Mouse (Mus musculus) cerebellum, postnatal 36 days (tissue): Measurements from ENCODE around the gene Il2.

ENCODE experiments used
- DNase-seq, 2 experiments: peaks; one replicate each; pipeline ENCODE4 v3.0.0; 2021 to 2022; ENCODE audit warnings: mixed read lengths in 2 of 2

Gene Il2

DNA sequence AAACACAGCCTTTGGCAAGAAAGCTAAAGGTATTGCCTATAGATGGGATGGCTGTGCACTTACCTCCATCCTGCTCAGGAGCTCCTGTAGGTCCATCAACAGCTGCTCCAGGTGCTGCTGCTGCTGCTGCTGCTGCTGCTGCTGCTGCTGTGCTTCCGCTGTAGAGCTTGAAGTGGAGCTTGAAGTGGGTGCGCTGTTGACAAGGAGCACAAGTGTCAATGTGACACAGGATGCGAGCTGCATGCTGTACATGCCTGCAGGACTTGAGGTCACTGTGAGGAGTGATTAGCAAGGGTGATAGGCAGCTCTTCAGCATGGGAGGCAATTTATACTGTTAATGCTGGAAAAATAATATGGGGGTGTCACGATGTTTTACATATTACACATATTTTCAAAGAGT is at the start of gene Il2:
Gene Il2, minus strand, starts transcription at position 305 of the 400 bp plus-strand sequence.
- DNase-seq = no peak

GRCm38 (mm10) chr3:37174711-37175572 is 49.2 kb upstream of the Il2 start:
- no peak for DNase-seq

- DNase-seq = no peak
Observed at GRCm38 (mm10) chr3:37173285-37173684, 47.5 kb upstream of the Il2 start.

GRCm38 (mm10) chr3:37169283-37169682 is 43.5 kb upstream of the Il2 start:
- DNase-seq = no peak

DNA sequence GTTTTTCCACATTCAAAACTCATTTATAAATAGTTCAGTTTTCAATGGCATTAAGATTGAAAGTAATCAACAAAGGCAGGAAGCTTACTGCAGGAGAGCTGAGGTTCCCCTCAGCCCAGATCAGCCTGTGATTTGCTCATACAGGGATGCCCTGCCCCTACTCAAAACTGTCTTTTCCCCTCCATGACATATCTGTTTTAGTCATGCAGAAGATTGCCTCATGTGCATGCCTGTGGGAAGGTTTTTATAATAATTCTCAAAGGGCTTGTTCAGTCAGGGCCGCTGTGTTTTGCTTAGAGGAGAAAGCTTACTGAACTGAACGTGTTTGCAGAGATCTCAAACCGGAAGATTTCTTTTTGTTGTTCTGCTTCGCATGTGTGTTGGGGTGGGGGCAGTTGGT is 35.3 kb upstream of the Il2 start:
- DNase-seq = no peak

- no peak for DNase-seq
Observed at GRCm38 (mm10) chr3:37158246-37158645, 32.5 kb upstream of the Il2 start.

GRCm38 (mm10) chr3:37157082-37157481 is 31.3 kb upstream of the Il2 start:
- DNase-seq = no peak

- DNase-seq = no peak
Observed at GRCm38 (mm10) chr3:37154396-37154795, 28.6 kb upstream of the Il2 start.

- no peak for DNase-seq
Observed at GRCm38 (mm10) chr3:37153004-37153403, 27.2 kb upstream of the Il2 start.

DNA sequence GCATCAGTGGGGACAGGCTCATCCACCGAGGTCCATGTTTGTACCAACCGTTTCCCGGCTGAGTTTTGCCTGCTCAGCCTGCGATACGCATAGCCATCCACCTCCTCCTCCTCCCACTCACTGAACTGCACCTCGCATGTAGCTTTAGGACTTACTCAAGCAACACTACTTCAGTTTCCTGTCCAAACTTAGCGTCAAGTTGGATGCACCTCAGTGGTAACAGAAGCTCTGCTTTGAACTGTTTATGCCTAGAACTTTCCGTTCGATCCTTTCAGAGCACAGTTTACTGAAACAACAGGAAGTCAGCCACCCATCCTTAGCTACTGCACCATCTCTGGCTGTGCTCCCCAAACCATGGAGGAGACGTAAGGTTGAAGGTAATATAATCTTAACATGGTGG is 26.5 kb upstream of the Il2 start:
- no peak for DNase-seq

- no peak for DNase-seq
Observed at GRCm38 (mm10) chr3:37146810-37147209, 21.1 kb upstream of the Il2 start.

GRCm38 (mm10) chr3:37146406-37146805 is 20.6 kb upstream of the Il2 start:
- no peak for DNase-seq

DNA sequence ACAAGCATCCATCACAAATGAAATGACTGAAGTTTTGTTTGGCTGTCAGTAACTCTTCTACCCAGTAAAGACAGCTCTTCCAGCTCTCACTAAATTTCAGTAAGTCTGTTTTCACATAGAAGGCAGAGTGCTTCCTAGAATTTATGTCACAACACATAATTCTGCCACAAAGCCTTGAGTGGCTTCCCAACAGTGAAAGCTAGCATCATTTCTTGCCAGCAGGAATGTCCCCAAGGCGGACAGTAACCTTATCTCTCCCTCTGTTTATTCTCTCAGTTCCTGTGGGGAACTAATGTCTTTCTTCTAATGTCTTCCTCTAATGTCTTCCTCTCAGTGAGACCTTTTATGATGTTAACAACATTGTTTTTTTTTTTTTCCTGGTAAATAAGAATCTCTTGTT is 19.2 kb upstream of the Il2 start:
- DNase-seq = no peak

DNA sequence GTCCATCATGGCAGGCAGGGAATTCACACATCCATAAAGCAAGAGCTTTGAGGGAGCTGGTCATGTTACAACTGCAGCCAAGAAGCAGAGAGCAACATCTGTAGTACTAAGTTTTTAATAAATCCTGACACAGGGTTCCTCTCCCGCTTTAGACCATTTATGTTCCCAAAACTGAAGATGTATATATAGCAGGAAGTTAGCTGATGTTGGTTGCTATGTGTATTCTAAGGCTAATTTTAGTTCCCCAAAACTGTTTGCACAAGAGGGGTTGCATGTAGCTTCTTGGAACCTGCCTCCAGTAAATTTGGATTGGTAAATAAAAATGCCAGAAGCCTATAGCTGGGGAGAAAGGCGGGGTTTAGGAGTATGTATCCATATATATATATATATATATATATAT is 16.1 kb upstream of the Il2 start:
- no peak for DNase-seq

- DNase-seq = no peak
Observed at GRCm38 (mm10) chr3:37140168-37140906, 14.6 kb upstream of the Il2 start.

DNA sequence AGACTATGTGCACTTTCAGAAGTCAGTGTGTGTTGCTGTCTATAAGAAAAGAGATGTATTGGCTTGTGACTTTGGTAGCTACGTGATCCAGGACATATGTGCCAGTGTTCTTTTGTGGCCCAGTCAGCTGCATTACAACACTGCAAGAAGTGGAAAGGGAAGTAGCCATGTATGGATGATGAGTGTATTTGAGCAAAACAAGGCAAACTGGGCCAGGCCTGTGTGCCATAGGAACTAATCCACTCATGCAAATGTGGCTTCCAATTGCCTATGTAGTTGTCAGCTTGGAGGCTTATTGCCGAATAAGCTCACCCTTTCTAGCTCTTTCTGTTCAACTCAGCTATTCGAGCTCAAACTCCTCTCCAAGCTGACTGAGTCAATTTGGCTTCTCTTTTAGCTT is 13.4 kb upstream of the Il2 start:
- DNase-seq = no peak

- no peak for DNase-seq
Observed at GRCm38 (mm10) chr3:37137231-37137630, 11.5 kb upstream of the Il2 start.

GRCm38 (mm10) chr3:37129063-37129462 is 3.3 kb upstream of the Il2 start:
- no peak for DNase-seq

DNA sequence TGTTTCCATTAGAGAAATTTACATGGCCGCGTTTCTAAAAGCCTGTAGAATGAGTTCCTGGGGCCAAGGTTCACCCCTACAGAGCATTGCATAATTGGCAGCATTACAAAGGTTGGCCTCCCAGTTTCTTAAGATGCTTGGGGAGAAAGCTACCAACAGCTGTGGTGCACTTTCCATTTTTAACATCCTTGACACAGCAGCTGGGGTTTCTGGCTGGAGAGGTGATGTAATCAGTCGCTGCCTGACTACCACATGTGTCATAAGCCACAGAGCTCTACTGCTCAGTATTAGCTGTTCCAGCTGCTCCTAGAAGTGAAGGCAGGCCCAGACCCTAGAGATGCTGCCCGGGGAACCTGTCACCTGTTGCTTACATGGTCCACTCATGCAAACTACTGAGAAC is 2.5 kb upstream of the Il2 start:
- no peak for DNase-seq

DNA sequence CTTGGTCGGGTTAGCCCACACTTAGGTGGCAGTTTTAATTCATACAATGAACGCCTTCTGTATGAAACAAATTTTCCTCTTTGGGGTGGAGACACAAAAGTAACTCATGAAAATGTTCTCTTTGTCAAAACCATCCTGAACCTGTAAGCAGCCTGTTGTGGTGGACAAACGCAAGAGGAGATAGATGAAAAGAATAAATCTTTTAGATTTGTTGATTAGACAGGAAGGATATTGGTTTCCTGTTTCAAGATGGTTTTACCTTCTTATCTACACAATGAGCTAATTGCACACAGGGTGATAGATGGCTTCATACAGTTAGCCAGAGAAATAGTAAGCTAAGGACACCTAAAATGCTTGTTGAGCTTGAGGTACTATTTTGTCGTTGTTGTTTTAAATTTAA is 403 bp upstream of the Il2 start:
- no peak for DNase-seq

DNA sequence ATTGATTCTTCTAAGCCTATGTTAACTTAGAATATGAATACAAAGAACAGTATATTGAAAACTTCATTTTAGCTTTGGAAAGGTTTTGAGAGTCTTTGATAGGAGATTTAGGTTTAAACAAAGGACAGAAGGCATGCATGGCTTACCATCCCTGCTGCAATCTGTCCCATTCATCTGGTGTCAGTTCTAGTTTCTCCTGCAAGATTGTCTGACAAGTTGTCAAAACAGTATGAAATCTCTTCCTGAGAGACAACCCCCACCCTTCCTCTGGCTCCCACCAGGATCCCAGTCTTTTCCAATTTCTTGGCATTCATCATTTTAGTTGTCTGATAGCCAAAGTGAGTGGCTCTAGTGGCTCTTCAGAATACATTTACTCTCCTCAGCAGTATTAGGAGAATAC is 35.0 kb downstream of the Il2 start:
- DNase-seq = no peak

GRCm38 (mm10) chr3:37084860-37085259 is 40.9 kb downstream of the Il2 start:
- DNase-seq = no peak

GRCm38 (mm10) chr3:37073211-37073610 is 52.5 kb downstream of the Il2 start:
- DNase-seq = peak in 1 of 2 experiments; percentile 5
